Mouse (Mus musculus) splenic B cell, adult 2 months (primary cell): ENCODE measurements around the gene Myo16.

Experiments used
- DNase-seq: peaks from one replicate; pipeline ENCODE4 v3.0.0-alpha.2; 2011; ENCODE audit warnings: low read depth, low spot score
- H3K27me3 ChIP-seq: 2 replicates; pipeline ENCODE4 v1.6.1; 2012; ENCODE audit warnings: mild to moderate bottlenecking, low read length, moderate library complexity, mixed read lengths; ENCODE audit not compliant: control insufficient read depth, poor library complexity, insufficient read depth, severe bottlenecking
- H3K36me3 ChIP-seq: 2 replicates; pipeline ENCODE4 v1.6.1; 2012; ENCODE audit warnings: mild to moderate bottlenecking, low read length, moderate library complexity, mixed read lengths; ENCODE audit not compliant: control insufficient read depth, poor library complexity, insufficient read depth, severe bottlenecking

Myo16 gene

DNA sequence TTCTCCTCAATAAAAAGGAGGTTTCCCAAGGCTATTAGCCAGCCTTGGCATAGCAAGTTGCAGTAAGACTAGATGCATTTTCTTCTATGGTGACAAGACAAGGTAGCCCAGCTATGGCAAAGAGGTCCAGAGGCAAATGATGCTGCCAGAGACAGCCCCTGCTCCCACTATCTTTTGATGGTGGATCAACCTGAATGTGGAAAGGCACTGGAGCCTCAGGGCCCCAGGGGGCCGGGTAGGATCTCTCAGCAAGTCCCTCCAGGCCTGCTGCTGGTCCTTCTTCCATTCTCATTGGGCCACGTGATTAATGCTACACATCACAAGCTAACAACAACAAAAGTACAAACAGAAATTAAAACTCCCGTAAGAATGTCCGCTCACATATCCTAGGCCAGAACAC lies 266.0 kb downstream of the Myo16 start:
- H3K27me3 ChIP-seq: no peaks in the 10 kb centered on the region
- DNase-seq: no peak
- no peaks in the 10 kb centered on the region for H3K36me3 ChIP-seq

DNA sequence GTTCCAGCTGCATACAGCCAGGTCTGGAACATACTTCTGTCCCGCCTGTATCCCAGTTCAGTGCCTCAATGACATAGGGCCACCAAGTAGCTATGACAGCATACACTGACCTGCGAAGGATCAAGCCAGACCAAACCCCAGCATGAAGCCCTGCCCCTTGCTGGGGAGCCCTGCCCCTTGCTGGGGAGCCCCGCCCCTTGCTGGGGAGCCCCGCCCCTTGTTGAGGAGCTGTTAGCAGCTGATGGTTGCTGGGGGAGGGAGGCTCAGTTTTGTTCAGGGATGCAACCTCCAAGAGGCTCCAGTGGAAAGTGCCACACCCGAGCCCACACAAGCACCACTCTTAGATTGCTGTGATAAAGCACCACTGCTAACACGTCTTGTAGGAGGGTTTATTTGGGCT lies 266.8 kb downstream of the Myo16 start:
- no peak for DNase-seq
- H3K36me3 ChIP-seq: no peaks in the 10 kb centered on the region
- no peaks in the 10 kb centered on the region for H3K27me3 ChIP-seq

DNA sequence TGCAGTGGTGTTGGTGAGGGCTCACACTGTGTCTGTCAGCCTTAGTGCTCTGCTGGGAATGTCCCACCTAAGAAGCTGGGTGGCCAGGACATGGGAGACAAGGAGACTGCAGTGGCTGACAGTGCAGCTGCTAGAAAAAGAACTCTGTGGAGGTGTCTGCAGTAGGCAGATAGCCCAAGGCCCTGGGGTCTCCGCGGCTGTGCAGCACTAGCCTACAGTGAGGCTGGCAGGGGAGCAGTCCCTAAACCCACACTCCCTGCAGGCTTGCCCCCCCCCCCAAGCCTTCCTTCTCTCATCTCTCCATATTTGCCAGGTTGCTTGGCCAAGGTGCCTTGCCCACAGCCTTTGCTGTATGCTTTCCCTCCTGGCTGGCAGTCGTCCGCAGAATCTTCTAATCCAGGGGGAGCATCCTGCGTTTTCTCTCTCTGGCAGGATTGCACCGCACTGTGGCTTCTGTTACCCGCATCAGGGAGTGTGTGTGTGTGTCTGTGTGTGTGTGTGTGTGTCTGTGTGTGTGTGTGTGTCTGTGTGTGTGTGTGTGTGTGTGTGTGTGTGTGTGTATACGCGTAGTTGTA lies 267.9 kb downstream of the Myo16 start:
- H3K36me3 ChIP-seq: no peaks in the 10 kb centered on the region
- H3K27me3 ChIP-seq: no peaks in the 10 kb centered on the region
- no peak for DNase-seq

DNA sequence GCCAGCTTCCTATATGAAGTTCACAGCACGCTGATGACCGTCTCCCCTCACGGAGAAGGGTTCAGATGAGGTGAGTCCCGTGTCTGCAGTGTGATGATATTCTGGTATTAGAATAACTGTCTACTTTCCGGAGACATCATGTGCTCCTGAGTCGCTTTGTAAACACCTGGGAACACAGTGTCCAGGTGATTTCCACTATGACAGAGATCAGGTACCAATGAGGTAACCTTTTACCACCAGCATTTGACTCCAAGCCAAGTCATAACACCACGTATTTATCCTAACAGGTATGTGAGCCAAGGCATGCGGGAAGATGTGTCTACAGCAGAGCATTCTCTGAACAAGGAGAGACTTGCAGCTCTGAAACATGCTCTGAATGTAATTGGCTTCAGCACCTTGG lies 281.8 kb downstream of the Myo16 start:
- Histone ChIP-seq H3K36me3 (no peaks in the 10 kb centered on the region), H3K27me3 (no peaks in the 10 kb centered on the region)
- DNase-seq: no peak

DNA sequence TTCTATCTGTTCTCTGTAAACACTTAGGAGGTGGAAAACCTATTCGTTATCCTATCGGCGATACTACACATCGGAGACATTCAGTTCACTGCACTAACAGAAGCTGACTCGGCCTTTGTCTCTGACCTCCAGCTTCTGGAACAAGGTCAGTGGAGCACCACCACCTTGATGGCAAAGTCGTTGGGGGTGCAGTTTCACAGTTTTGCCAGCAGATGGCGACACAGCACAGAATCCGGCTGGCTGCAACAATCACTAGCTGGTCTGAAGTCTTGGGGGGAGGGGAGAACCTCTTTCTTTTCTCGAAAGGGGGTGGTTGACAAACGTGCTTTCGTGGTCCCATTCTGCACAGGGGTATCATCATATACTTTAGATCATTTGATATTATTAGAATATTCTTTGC lies 285.1 kb downstream of the Myo16 start:
- Histone ChIP-seq H3K36me3 (no peaks in the 10 kb centered on the region), H3K27me3 (no peaks in the 10 kb centered on the region)
- DNase-seq: peak; percentile 74

DNA sequence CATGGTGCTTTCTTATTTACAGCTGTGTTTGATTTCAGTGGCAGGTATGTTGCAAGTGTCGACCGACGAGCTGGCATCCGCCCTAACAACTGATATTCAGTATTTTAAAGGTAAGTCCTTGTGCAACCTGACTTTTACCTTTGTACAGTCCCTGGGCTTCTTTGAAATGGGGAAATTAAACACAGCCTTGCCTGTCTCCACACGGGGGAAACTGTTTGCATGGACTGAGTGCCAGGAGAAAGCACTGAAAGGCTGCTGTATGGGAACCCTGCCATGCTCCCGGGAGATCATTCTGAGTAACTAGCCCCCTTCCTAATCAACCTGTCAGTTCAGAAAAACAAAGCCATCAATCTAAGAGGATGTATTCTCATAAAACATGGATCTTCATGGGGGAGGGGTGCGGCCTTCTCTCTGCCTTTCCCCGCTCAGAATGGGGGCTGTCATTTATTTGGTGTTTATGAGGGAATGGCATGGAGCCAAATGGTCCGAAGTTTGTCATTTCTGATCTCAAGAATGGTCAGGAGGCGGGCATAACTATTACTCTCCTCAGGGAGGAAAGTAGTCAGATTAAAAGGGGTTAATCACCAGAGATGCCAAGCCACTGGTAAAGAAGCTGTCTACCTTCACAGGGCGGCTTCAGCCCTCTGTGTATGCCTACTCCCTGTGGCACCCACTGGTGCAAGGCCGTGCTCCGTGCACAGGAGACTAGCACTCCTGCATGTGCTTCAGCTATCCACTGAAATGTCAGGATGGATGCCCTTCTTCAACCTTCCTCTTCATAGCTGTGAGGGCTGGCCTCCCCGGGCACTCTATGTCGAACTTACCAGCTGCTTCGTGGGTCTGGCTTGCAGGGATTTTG lies 286.1 kb downstream of the Myo16 start:
- H3K36me3 ChIP-seq: no peaks in the 10 kb centered on the region
- DNase-seq: no peak
- H3K27me3 ChIP-seq: no peaks in the 10 kb centered on the region

DNA sequence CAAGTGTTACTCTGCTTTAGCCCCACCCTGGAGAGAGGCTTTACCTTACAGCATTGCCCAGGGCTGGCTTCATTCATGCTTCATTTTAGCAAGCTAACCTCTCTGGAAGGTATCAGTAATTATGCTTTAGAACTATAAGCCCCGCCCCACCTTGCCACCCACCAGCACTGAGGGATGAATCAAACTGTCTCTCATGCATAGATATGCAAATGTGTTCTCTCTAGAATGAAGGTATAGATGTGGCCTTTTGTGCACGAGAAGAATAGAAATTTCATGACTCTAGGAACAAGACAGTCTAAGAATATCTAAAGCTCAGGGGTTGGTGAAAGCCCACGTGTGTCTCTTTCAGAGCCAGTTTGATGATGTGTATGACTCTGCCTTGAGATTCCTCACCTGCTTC lies 288.9 kb downstream of the Myo16 start:
- DNase-seq: no peak
- Histone ChIP-seq H3K36me3 (no peaks in the 10 kb centered on the region), H3K27me3 (no peaks in the 10 kb centered on the region)

DNA sequence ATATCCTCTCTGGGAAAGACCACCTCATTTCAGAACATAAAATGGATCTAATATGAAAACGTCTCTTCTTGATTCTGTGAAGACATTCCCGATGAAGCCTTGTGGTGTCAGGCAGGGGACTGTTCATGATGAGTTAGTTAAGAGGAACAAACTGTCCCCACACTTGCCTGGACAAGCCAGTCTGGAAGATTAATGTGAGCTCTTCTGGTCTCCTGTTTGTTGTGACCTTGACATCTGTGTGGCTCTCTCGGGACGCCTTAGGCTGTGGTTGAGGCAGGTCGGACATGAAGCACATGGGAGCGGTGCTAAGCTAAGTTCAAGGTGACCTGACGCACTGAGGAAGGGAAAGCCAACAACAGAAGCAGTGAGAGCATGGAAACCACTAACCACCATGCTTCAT lies 291.3 kb downstream of the Myo16 start:
- DNase-seq: no peak
- H3K27me3 ChIP-seq: no peaks in the 10 kb centered on the region
- H3K36me3 ChIP-seq: no peaks in the 10 kb centered on the region

DNA sequence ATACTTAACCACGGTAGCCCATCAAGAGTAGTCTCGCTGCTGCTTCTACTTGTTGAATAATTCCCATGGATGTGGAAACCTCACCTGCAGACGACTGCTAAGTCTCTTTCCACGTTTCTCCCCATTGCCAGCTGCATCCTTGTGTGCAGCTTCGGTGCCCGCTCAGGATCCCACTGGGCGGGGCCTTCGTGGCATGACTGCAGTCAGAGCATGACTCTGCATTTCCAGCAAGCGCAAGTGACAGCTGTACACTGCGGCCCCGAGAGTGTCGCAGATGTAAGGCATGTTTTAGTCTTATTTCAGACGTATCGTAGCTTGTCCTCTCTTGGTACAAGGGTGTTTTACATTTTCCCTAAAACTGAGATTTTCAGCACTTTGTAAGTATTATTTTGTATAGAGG lies 294.8 kb downstream of the Myo16 start:
- Histone ChIP-seq H3K27me3 (no peaks in the 10 kb centered on the region), H3K36me3 (no peaks in the 10 kb centered on the region)
- no peak for DNase-seq

DNA sequence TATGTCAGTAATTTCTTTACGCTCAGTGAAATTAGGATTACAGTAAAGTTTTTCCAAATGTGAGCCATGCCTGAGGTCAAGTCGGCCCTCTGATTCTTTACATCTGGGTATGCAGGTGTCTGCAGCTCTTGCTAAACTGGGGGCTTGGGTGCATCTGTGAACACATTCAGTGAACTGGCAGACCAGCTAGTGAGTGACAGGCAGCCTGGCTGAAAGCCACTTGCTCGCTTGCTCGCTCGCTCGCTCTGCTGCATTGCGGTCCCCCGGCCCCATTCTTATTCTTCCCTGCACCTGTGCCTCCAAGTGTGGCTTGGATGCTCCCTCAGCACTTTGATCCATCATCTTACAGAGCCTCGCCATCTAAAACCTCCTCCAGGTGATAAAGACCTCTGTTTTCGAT lies 299.3 kb downstream of the Myo16 start:
- no peaks in the 10 kb centered on the region for H3K36me3 ChIP-seq
- no peaks in the 10 kb centered on the region for H3K27me3 ChIP-seq
- DNase-seq: no peak

DNA sequence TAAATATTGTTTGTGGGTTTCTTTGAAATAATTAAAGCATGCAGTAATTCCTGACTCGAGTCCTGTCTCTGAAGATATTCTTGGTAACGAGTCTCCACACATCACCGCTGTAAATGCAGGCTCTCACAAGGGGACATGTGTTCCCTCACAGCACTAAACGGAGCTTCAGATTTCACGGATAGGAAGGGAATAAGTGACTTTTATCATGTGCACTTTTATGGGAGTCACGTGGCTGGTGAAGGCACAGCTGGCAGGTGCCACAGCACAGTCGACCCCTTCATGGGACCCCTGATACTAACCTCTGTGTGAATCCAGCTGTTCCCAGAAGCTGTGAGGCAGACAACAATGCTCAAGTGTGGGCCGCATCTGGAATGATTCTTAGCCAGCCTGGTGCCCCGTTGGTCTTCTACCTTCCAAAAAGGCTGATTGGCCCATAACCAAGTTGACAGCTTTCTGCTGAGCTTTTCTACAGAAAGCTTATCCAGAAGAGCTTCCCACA lies 304.5 kb downstream of the Myo16 start:
- Histone ChIP-seq H3K27me3 (no peaks in the 10 kb centered on the region), H3K36me3 (no peaks in the 10 kb centered on the region)
- no peak for DNase-seq

DNA sequence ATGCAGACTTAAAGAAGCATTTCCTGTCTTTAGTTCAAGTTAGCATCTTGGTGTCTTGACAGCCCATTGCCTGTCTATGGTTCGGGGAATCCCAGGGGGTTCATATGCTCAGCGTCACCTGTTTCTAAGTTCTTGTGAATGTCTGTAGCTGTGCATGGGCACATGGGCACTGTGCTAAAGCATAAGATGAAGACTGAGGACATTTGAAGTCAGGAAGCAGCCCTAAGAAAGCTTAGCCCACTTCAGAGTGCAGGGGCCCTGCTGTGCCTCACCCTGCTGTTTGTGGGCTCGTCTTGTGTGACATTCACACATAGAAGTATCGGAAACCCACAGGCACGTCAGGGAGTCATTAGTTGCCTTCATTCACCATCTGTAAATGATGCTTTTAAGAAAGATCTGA lies 308.6 kb downstream of the Myo16 start:
- Histone ChIP-seq H3K27me3 (no peaks in the 10 kb centered on the region), H3K36me3 (no peaks in the 10 kb centered on the region)
- DNase-seq: no peak

DNA sequence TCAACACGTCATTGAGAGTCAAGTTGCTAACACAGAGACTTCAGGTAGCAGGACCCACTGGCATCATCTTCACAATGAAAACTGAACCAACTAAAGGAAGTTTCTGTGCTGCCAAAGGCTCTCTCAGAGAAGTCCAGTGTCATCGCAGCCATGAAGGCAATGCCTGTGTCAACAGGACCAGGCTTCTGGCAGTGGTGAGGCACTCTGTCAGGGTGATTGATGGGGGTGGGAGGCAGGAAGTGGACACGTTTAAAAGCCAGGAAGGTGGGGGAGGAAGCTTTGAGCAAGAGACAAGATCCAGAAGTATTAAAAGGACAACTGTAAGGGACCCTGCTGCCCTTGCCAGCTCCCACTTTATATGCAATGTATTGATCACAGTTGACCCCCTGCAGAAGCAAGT lies 314.8 kb downstream of the Myo16 start:
- DNase-seq: no peak
- Histone ChIP-seq H3K27me3 (no peaks in the 10 kb centered on the region), H3K36me3 (no peaks in the 10 kb centered on the region)

DNA sequence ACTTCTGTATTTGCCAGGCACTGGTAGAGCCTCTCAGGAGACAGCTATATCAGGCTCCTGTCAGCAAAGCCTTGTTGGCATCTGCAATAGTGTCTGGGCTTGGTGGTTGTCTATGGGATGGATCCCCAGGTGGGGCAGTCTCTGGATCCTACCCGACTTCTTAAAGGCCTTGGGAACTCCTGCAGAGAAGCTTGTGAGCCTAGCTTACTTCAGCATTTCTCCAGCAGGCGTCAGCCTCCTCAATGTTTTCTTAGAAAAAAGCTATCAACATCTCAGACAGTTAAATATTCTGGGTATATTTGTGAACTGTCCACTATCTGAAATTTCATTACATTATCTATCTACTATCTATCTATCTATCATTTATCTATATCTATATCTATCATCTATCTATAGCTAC lies 315.9 kb downstream of the Myo16 start:
- Histone ChIP-seq H3K27me3 (no peaks in the 10 kb centered on the region), H3K36me3 (no peaks in the 10 kb centered on the region)
- no peak for DNase-seq

DNA sequence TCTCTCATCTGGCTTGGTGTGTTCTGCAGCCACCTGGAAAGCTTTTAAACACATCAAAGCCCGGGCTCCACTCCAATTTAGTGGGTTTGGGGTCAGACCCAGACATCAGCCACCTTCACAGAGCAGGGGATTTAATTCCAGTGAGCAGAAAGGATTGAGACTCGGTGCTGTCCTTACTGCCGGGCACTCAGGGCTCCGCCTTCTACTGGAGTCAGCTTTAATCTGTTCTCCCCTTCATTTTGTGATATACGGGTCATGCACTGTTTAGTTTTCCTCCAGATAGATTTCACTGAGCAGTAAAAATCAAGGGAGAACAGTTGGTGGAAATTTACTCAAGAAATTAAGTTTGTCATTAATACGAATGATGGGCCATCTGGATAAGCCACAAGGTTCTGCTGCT lies 316.6 kb downstream of the Myo16 start:
- H3K36me3 ChIP-seq: no peaks in the 10 kb centered on the region
- no peak for DNase-seq

More for the DNA sequence above, 316.6 kb downstream of the Myo16 start:
- no peaks in the 10 kb centered on the region for H3K27me3 ChIP-seq
